Mouse (Mus musculus): Measurements from ENCODE around the gene Matn3.
A peak's percentile ranks its signal among the peaks of the same experiment; 100 is the strongest.

Matn3 gene

GRCm38 (mm10) chr12:8947714-8948464 is at the start of gene Matn3:
TSS of gene Matn3 (plus strand) at chr12:8947929.
- no peak for DNase-seq (ENCODE audit: low read depth in 2 of 2, low spot score in 2 of 2)

GRCm38 (mm10) chr12:8898879-8899785 is 48.6 kb upstream of the Matn3 start:
- DNase-seq (ENCODE audit: low read depth in 2 of 2, low spot score in 2 of 2), result no peak

GRCm38 (mm10) chr12:8900107-8900698 is 47.5 kb upstream of the Matn3 start:
- no peak for DNase-seq (ENCODE audit: low read depth in 2 of 2, low spot score in 2 of 2)

- DNase-seq (ENCODE audit: low read depth in 2 of 2, low spot score in 2 of 2), result no peak
Observed at GRCm38 (mm10) chr12:8900919-8901663, 46.6 kb upstream of the Matn3 start.

- DNase-seq (ENCODE audit: low read depth in 2 of 2, low spot score in 2 of 2), result no peak
Observed at GRCm38 (mm10) chr12:8901934-8902333, 45.8 kb upstream of the Matn3 start.

GRCm38 (mm10) chr12:8902479-8902878 is 45.2 kb upstream of the Matn3 start:
- no peak for DNase-seq (ENCODE audit: low read depth in 2 of 2, low spot score in 2 of 2)

GRCm38 (mm10) chr12:8912860-8913685 is 34.7 kb upstream of the Matn3 start:
- DNase-seq (ENCODE audit: low read depth in 2 of 2, low spot score in 2 of 2), result no peak

- DNase-seq (ENCODE audit: low read depth in 2 of 2, low spot score in 2 of 2), result no peak
Observed at GRCm38 (mm10) chr12:8913701-8914340, 33.9 kb upstream of the Matn3 start.

- DNase-seq (ENCODE audit: low read depth in 2 of 2, low spot score in 2 of 2), result no peak
Observed at GRCm38 (mm10) chr12:8916378-8916777, 31.4 kb upstream of the Matn3 start.

GRCm38 (mm10) chr12:8919231-8919630 is 28.5 kb upstream of the Matn3 start:
- no peak for DNase-seq (ENCODE audit: low read depth in 2 of 2, low spot score in 2 of 2)

GRCm38 (mm10) chr12:8920996-8921393 is 26.7 kb upstream of the Matn3 start:
- no peak for DNase-seq (ENCODE audit: low read depth in 2 of 2, low spot score in 2 of 2)

- peak; percentile 93 to 95 for DNase-seq (ENCODE audit: low read depth in 2 of 2, low spot score in 2 of 2)
Observed at GRCm38 (mm10) chr12:8921394-8922368, 26.0 kb upstream of the Matn3 start, which contains the start of gene Laptm4a. TSS of gene Laptm4a (plus strand) at chr12:8921664.

GRCm38 (mm10) chr12:8922369-8923124 is 25.2 kb upstream of the Matn3 start:
- peak in 1 of 2 experiments; percentile 38 for DNase-seq (ENCODE audit: low read depth in 2 of 2, low spot score in 2 of 2)

- DNase-seq (ENCODE audit: low read depth in 2 of 2, low spot score in 2 of 2), result no peak
Observed at GRCm38 (mm10) chr12:8923125-8923410, 24.7 kb upstream of the Matn3 start.

GRCm38 (mm10) chr12:8923603-8924002 is 24.1 kb upstream of the Matn3 start:
- DNase-seq (ENCODE audit: low read depth in 2 of 2, low spot score in 2 of 2), result no peak

GRCm38 (mm10) chr12:8927652-8928051 is 20.1 kb upstream of the Matn3 start:
- no peak for DNase-seq (ENCODE audit: low read depth in 2 of 2, low spot score in 2 of 2)

- no peak for DNase-seq (ENCODE audit: low read depth in 2 of 2, low spot score in 2 of 2)
Observed at GRCm38 (mm10) chr12:8928766-8929165, 19.0 kb upstream of the Matn3 start.

- no peak for DNase-seq (ENCODE audit: low read depth in 2 of 2, low spot score in 2 of 2)
Observed at GRCm38 (mm10) chr12:8931083-8931482, 16.6 kb upstream of the Matn3 start.

Data from CD8-positive naive resting alpha-beta T cell, adult 2 months (primary cell).